Mouse (Mus musculus): ENCODE data around the gene Epb41l1. TPM values are rescaled to one million over a fixed set of nuclear protein-coding genes. Genes with fewer than 3 reads are reported as not detected.
"Not testable (repeated sequence)": the region's sequence is repeated elsewhere in the genome, so short reads cannot be mapped to it uniquely, and the experiment has no call there.

Gene Epb41l1
- 4.1 and 4.4 TPM in 2 replicates for polyA plus RNA-seq (2016; fragmentation: Nextera tagmentation; extraction: Ambion mirVana)

GRCm38 (mm10) chr2:156420694-156421380 is at the start of gene Epb41l1:
Epb41l1 (plus strand) TSS chr2:156420909.
- Histone ChIP-seq H3K27ac (peak within 1 kb of the TSS; percentile 74), H3K4me3 (replicated peaks) (peak within 1 kb of the TSS; percentile 68), H3K27me3 (peaks cover 71% of the 10 kb centered on the region), H3K9me3 (no peaks in the 10 kb centered on the region), H3K4me2 (peak within 1 kb of the TSS; percentile 97), H3K9ac (peak within 1 kb of the TSS; percentile 75), H3K4me1 (peaks cover 27% of the 10 kb centered on the region), H3K36me3 (replicated peaks) (no peaks in the 10 kb centered on the region)
- WGBS: under 1% methylated on average over 59 of the region's 76 CpGs
- ATAC-seq (ENCODE audit: low FRiP score): peak; percentile 77

- Histone ChIP-seq H3K4me3 (replicated peaks) (no peak overlapping the region), H3K27me3 (0 out of 2 replicates have a peak, but pooled peaks cover 2% of the 10 kb centered on the region), H3K9ac (no peak overlapping the region), H3K4me2 (no peak overlapping the region), H3K27ac (no peak overlapping the region), H3K9me3 (no peaks in the 10 kb centered on the region), H3K36me3 (replicated peaks) (no peaks in the 10 kb centered on the region), H3K4me1 (no peaks in the 10 kb centered on the region)
- WGBS: 88% methylated on average over 7 of the region's 7 CpGs
- ATAC-seq (ENCODE audit: low FRiP score): no peak
Measured at GRCm38 (mm10) chr2:156376956-156377355, 43.8 kb upstream of the Epb41l1 start.

GRCm38 (mm10) chr2:156379929-156380328 is 40.8 kb upstream of the Epb41l1 start:
- ATAC-seq (ENCODE audit: low FRiP score): no peak
- no peak overlapping the region for H3K27ac ChIP-seq
- no peak overlapping the region for H3K4me3 ChIP-seq (replicated peaks)
- 0 out of 2 replicates have a peak, but pooled peaks cover 2% of the 10 kb centered on the region for H3K27me3 ChIP-seq
- no peak overlapping the region for H3K4me2 ChIP-seq
- H3K9ac ChIP-seq: no peak overlapping the region
- peaks cover 3% of the 10 kb centered on the region; the same call in 1 of the 2 replicates for H3K9me3 ChIP-seq
- no peaks in the 10 kb centered on the region for H3K36me3 ChIP-seq (replicated peaks)
- 92% methylated on average over 10 of the region's 10 CpGs for WGBS
- no peaks in the 10 kb centered on the region for H3K4me1 ChIP-seq

- Histone ChIP-seq H3K27ac (no peak overlapping the region), H3K27me3 (0 out of 2 replicates have a peak, but pooled peaks cover 2% of the 10 kb centered on the region), H3K4me3 (replicated peaks) (no peak overlapping the region), H3K9me3 (peaks cover 3% of the 10 kb centered on the region; the same call in 1 of the 2 replicates), H3K4me1 (no peaks in the 10 kb centered on the region), H3K9ac (no peak overlapping the region), H3K4me2 (no peak overlapping the region), H3K36me3 (replicated peaks) (no peaks in the 10 kb centered on the region)
- no peak for ATAC-seq (ENCODE audit: low FRiP score)
- 61% methylated on average over 4 of the region's 4 CpGs for WGBS
Measured at GRCm38 (mm10) chr2:156381350-156381749, 39.4 kb upstream of the Epb41l1 start.

- not testable (repeated sequence) for H3K4me1 ChIP-seq; H3K27me3 ChIP-seq; H3K9me3 ChIP-seq; H3K36me3 ChIP-seq (replicated peaks)
- 0 out of 2 replicates have a peak overlapping the region, but pooled peaks have one; percentile 63 for H3K27ac ChIP-seq
- H3K9ac ChIP-seq: peak overlapping the region; percentile 25; the same call in 1 of the 2 replicates
- H3K4me2 ChIP-seq: peak overlapping the region; percentile 41
- peak; percentile 91 for ATAC-seq (ENCODE audit: low FRiP score)
- peak overlapping the region; percentile 38 for H3K4me3 ChIP-seq (replicated peaks)
- WGBS: 0% methylated on average over 14 of the region's 63 CpGs
Measured at GRCm38 (mm10) chr2:156392461-156393154, 28.1 kb upstream of the Epb41l1 start.

- Histone ChIP-seq H3K27me3 (no peaks in the 10 kb centered on the region), H3K4me3 (replicated peaks) (peak overlapping the region; percentile 38), H3K27ac (peak overlapping the region; percentile 63; the same call in 1 of the 2 replicates), H3K4me2 (peak overlapping the region; percentile 41), H3K9ac (peak overlapping the region; percentile 25; the same call in 1 of the 2 replicates), H3K4me1 (peaks cover 5% of the 10 kb centered on the region), H3K9me3 (no peaks in the 10 kb centered on the region), H3K36me3 (replicated peaks) (no peaks in the 10 kb centered on the region)
- WGBS: 63% methylated on average over 5 of the region's 5 CpGs
- peak; percentile 39 for ATAC-seq (ENCODE audit: low FRiP score)
Measured at GRCm38 (mm10) chr2:156393155-156393828, 27.4 kb upstream of the Epb41l1 start.

DNA sequence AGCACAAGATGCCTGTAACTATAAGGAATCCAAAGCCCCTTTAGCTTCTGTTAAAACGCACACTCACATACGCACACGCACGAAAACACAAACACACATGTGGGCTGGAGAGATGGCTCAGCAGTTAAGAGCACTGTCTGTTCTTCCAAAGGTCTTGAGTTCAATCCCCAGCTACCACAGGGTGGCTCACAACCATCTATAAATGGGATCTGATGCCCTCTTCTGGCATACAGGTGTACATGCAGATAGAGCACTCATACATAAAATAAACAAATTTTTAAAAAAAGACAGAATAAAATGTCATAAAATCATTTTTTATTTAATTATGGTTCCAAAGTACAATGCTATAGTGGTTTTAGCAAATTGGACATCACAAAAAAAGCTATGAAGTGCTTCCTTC is 26.4 kb upstream of the Epb41l1 start:
- H3K9ac ChIP-seq: no peak overlapping the region
- no peaks in the 10 kb centered on the region for H3K27me3 ChIP-seq
- peaks cover 5% of the 10 kb centered on the region for H3K4me1 ChIP-seq
- H3K9me3 ChIP-seq: no peaks in the 10 kb centered on the region
- H3K27ac ChIP-seq: no peak overlapping the region
- ATAC-seq (ENCODE audit: low FRiP score): no peak
- no peak overlapping the region for H3K4me2 ChIP-seq
- H3K4me3 ChIP-seq (replicated peaks): no peak overlapping the region
- H3K36me3 ChIP-seq (replicated peaks): no peaks in the 10 kb centered on the region
- 90% methylated on average over 4 of the region's 4 CpGs for WGBS

DNA sequence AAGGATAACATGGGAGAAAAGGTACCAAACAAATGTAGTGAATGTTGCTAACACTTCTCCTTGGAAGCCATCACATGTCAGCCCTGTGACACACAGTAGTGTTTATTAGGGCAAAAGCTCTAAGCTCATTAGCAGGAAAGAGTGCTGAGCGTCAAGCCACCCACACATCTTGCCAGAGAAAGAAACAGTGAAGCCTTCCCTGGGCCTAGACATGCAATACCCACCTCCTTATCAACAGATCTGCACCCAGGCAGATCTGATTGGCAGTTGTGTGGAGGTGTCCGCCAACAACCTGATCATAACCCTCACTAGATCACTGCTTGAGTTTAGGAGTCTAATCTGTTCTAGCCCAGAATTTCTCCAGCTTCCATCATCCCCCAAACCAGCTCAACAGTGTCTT is 24.6 kb upstream of the Epb41l1 start:
- WGBS: 84% methylated on average over 2 of the region's 2 CpGs
- ATAC-seq (ENCODE audit: low FRiP score): no peak

GRCm38 (mm10) chr2:156397988-156398387 is 22.7 kb upstream of the Epb41l1 start:
- Histone ChIP-seq H3K4me2 (no peak overlapping the region), H3K27me3 (no peaks in the 10 kb centered on the region), H3K27ac (no peak overlapping the region), H3K9ac (no peak overlapping the region), H3K4me3 (replicated peaks) (no peak overlapping the region), H3K36me3 (replicated peaks) (no peaks in the 10 kb centered on the region), H3K9me3 (no peaks in the 10 kb centered on the region), H3K4me1 (peaks cover 16% of the 10 kb centered on the region)
- ATAC-seq (ENCODE audit: low FRiP score): no peak
- 94% methylated on average over 7 of the region's 7 CpGs for WGBS

More for the DNA sequence above, 24.6 kb upstream of the Epb41l1 start:
- no peak overlapping the region for H3K4me3 ChIP-seq (replicated peaks)
- no peak overlapping the region for H3K9ac ChIP-seq
- no peaks in the 10 kb centered on the region for H3K36me3 ChIP-seq (replicated peaks)
- H3K9me3 ChIP-seq: no peaks in the 10 kb centered on the region
- H3K4me2 ChIP-seq: no peak overlapping the region
- H3K27ac ChIP-seq: no peak overlapping the region
- peaks cover 13% of the 10 kb centered on the region for H3K4me1 ChIP-seq
- no peaks in the 10 kb centered on the region for H3K27me3 ChIP-seq

DNA sequence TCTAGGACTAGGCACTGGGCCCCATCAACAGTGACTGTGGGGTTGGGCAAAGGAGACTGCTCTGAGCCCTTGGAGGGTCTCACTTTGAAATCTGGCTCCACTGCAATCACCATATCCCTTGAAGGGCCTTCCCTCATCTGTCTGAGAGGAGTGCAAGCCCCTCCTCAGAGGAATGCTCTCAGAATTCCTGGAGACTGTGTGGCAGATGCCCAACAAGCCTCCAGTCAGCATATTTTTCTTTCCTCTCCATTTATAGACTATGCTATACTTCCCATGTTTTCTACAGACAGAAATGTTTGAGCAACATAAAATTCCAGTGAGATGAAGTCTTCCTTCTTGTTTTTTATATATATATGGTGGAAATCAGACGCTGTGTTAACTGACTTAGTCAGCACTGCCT is 21.2 kb upstream of the Epb41l1 start:
- no peak overlapping the region for H3K9ac ChIP-seq
- no peak overlapping the region for H3K27ac ChIP-seq
- H3K4me3 ChIP-seq (replicated peaks): no peak overlapping the region
- no peaks in the 10 kb centered on the region for H3K36me3 ChIP-seq (replicated peaks)
- peaks cover 12% of the 10 kb centered on the region for H3K4me1 ChIP-seq
- ATAC-seq (ENCODE audit: low FRiP score): no peak
- no peaks in the 10 kb centered on the region for H3K27me3 ChIP-seq
- H3K9me3 ChIP-seq: no peaks in the 10 kb centered on the region
- WGBS: 85% methylated on average over 1 of the region's 1 CpGs
- H3K4me2 ChIP-seq: no peak overlapping the region

- H3K36me3 ChIP-seq (replicated peaks): no peaks in the 10 kb centered on the region
- peak; percentile 91 for ATAC-seq (ENCODE audit: low FRiP score)
- H3K9ac ChIP-seq: peak overlapping the region; percentile 51
- H3K4me1 ChIP-seq: peaks cover 12% of the 10 kb centered on the region
- H3K27me3 ChIP-seq: no peaks in the 10 kb centered on the region
- H3K9me3 ChIP-seq: no peaks in the 10 kb centered on the region
- 0 out of 2 replicates have a peak overlapping the region, but pooled peaks have one; percentile 60 for H3K27ac ChIP-seq
- peak overlapping the region; percentile 16; the same call in 1 of the 2 replicates for H3K4me3 ChIP-seq (replicated peaks)
- peak overlapping the region; percentile 48 for H3K4me2 ChIP-seq
- WGBS: 2% methylated on average over 9 of the region's 9 CpGs
Measured at GRCm38 (mm10) chr2:156401331-156401730, 19.4 kb upstream of the Epb41l1 start.

- Histone ChIP-seq H3K9ac (no peak overlapping the region), H3K4me1 (peaks cover 16% of the 10 kb centered on the region), H3K4me3 (replicated peaks) (no peak overlapping the region), H3K4me2 (no peak overlapping the region), H3K27me3 (no peaks in the 10 kb centered on the region), H3K36me3 (replicated peaks) (no peaks in the 10 kb centered on the region), H3K9me3 (no peaks in the 10 kb centered on the region), H3K27ac (no peak overlapping the region)
- ATAC-seq (ENCODE audit: low FRiP score): 0 out of 2 replicates have a peak, but pooled peaks have one; percentile 24
- WGBS: 92% methylated on average over 3 of the region's 3 CpGs
Measured at GRCm38 (mm10) chr2:156402036-156402435, 18.7 kb upstream of the Epb41l1 start.
